Mouse (Mus musculus): ENCODE data around the gene Dlx5. TPM values are rescaled to one million over a fixed set of nuclear protein-coding genes. Genes with fewer than 3 reads are reported as not detected.
A peak's percentile ranks its signal among the peaks of the same experiment; 100 is the strongest.

Gene Dlx5
- total RNA-seq, 1 experiment from 2014 or later, result not detected

- no peak for ATAC-seq (replicated peaks; ENCODE audit: low read depth, poor library complexity, severe bottlenecking)
Measured at GRCm38 (mm10) chr6:6861086-6861797, 20.6 kb downstream of the Dlx5 start.

DNA sequence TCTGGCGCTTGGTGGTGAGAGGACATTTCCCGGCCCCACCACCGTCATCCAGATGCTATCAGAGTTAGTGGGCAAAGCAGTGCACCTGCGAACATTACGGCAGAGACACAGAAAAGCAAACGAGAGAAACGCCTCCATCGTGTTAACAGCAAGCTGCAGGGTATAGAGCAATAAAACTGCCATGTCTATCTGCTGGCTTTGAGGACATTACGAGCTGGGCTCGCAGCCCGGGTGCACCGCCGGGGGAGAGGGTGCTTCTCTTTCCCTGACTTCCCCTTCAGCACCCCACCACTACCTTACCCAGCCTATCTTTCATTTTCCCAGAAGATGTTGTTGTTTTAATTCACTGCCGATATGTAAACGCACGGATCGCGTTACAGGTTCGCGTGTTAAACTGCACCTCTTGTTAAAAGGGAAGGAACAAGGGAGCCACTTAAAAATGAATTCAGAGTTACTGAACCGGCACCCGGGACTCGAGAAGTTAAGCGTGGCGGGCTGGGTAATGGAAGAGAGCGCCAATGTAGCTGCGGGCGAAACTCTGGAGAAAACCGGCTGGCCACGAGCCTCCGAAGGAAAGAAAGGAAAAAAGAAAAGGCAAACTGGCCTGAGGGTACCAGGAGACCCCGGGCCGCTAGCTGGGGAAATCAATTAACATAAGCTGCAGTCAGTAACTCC is 21.3 kb downstream of the Dlx5 start:
- ATAC-seq (replicated peaks; ENCODE audit: low read depth, poor library complexity, severe bottlenecking), result peak; percentile 46

DNA sequence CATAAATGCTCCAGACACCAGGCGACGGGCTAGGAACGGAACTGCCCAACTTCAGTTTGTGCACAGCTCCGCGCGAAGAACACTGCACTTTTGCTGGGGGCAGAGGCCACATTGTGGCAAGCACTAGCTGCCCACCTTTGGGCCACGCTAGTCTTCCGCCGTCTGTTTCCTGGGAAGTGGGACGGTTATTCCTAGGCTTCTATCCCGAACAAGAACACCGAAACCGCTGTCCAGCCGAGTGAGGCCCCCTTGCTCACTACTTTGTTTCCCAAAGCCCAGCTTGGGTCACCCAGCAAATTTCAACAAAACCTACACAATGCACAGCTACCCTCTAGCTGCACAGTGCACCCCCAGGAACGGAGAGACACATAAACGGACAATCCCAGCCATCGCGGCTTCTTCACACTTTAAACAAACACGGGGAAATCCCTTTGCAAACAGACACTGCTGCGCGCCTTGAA is 21.9 kb downstream of the Dlx5 start:
- ATAC-seq (replicated peaks; ENCODE audit: low read depth, poor library complexity, severe bottlenecking), result peak; percentile 19

GRCm38 (mm10) chr6:6859111-6859949 is 22.6 kb downstream of the Dlx5 start:
- ATAC-seq (replicated peaks; ENCODE audit: low read depth, poor library complexity, severe bottlenecking), result peak; percentile 29; the same call in 1 of the 2 replicates

DNA sequence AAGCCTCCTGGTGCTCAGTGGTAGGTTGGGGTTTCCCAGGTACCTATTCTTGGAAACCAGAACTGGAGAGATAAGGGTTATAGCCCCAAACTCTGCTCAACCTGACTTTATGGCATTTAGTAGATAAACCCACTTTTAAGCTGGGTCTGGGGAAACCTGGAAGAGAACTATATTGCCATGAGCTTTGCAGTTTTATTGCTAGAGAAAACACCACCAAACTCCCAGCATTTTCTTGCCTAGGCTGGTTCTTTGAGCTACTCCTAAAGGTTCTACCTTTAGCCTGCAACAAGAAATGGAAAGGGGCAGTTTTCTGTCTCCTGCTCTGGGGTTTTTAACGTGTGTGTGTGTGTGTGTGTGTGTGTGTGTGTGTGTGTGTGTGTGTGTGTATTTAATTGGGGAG is 23.3 kb downstream of the Dlx5 start:
- no peak for ATAC-seq (replicated peaks; ENCODE audit: low read depth, poor library complexity, severe bottlenecking)

DNA sequence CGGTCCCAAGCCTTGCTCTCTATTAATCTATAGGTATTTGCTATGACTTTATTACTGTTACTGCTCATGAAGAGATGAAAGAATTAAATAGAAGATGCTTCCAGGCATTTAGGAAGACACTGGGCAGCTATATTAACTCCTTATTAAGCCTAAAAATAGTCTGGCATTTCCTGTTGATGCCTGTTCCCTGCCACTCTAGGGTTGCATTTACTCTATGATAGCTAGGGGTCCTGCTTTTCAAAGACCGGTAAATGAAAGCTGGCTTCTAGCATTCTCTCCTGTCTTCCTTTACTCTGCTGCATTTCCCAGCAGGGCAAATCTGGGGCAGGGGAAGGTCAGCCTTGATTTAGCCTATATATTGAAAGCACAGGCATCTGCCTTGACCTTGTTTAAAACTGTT is 24.1 kb downstream of the Dlx5 start:
- no peak for ATAC-seq (replicated peaks; ENCODE audit: low read depth, poor library complexity, severe bottlenecking)

GRCm38 (mm10) chr6:6856881-6857280 is 25.0 kb downstream of the Dlx5 start:
- ATAC-seq (replicated peaks; ENCODE audit: low read depth, poor library complexity, severe bottlenecking), result no peak

- no peak for ATAC-seq (replicated peaks; ENCODE audit: low read depth, poor library complexity, severe bottlenecking)
Measured at GRCm38 (mm10) chr6:6856316-6856715, 25.6 kb downstream of the Dlx5 start.

- no peak for ATAC-seq (replicated peaks; ENCODE audit: low read depth, poor library complexity, severe bottlenecking)
Measured at GRCm38 (mm10) chr6:6855746-6856185, 26.1 kb downstream of the Dlx5 start.

GRCm38 (mm10) chr6:6854902-6855745 is 26.8 kb downstream of the Dlx5 start:
- no peak for ATAC-seq (replicated peaks; ENCODE audit: low read depth, poor library complexity, severe bottlenecking)

GRCm38 (mm10) chr6:6854176-6854575 is 27.7 kb downstream of the Dlx5 start:
- ATAC-seq (replicated peaks; ENCODE audit: low read depth, poor library complexity, severe bottlenecking), result no peak

DNA sequence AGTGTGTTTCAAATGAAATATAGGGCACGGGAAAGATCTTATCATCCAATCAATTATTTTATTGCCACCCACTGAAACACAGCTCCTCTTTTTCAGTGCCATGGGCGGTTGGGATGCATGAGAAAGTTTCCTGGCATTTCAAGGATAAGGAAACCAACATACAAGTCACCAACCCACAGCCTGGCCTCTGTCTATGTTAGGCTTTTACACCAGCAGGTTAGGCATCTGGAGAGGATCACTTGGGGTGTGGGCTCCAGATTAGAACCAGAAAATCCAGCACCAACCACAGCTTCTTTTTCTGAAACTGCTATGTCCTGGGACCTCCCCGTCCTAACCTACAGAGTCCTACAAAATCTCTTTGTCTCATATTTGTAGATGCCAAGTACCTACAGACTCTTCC is 28.9 kb downstream of the Dlx5 start:
- no peak for ATAC-seq (replicated peaks; ENCODE audit: low read depth, poor library complexity, severe bottlenecking)

GRCm38 (mm10) chr6:6851166-6851565 is 30.7 kb downstream of the Dlx5 start:
- no peak for ATAC-seq (replicated peaks; ENCODE audit: low read depth, poor library complexity, severe bottlenecking)

- ATAC-seq (replicated peaks; ENCODE audit: low read depth, poor library complexity, severe bottlenecking), result no peak
Measured at GRCm38 (mm10) chr6:6850324-6851060, 31.4 kb downstream of the Dlx5 start.

- no peak for ATAC-seq (replicated peaks; ENCODE audit: low read depth, poor library complexity, severe bottlenecking)
Measured at GRCm38 (mm10) chr6:6849744-6850143, 32.1 kb downstream of the Dlx5 start.

DNA sequence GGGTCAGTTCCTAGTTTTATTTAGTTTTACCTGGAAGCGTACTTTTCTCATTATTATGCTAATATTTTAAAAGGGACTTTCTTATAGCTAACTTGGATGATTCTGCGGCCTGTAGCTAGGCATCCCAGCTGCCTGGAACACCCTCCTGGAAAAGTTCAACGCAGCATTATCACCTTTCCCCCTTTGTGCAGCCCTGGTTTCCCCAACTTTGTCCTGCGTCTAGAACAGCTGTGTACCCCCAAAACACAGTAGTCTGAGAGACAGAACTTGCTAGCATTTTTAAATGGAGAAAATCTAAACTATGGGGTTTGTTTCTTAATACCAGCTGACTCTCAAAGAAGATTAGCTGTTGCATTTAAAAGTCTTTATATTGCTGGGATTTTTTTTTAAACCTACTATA is 33.3 kb downstream of the Dlx5 start:
- no peak for ATAC-seq (replicated peaks; ENCODE audit: low read depth, poor library complexity, severe bottlenecking)

DNA sequence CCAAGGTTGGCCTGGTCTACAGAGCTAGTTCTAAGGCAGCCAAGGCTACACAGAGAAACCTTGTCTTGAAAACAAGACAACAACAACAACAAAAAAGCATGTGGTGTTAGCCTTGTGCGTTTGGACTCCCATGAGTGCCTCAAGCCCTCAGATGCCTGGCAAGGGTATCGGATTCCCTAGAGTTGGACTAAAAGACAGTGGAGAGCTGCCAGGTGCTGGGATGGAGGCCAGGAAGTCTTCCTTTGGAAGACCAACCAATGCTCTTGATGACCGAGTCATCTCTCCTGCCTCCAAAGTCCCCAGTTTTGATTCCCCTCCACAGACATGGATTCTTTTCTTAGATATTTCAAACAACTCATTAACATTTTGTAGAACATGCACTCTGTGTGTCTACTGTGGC is 48.6 kb downstream of the Dlx5 start:
- ATAC-seq (replicated peaks; ENCODE audit: low read depth, poor library complexity, severe bottlenecking), result no peak

- ATAC-seq (replicated peaks; ENCODE audit: low read depth, poor library complexity, severe bottlenecking), result no peak
Measured at GRCm38 (mm10) chr6:6830446-6830845, 51.4 kb downstream of the Dlx5 start.

Data from common myeloid progenitor, adult 5-6 weeks (primary cell).